Mouse (Mus musculus) adrenal gland, adult 2 months (tissue): ENCODE measurements around the gene Krtap7-1. TPM values are rescaled to one million over a fixed set of nuclear protein-coding genes. Genes with fewer than 3 reads are reported as not detected.

Source experiments
- DNase-seq: peaks from one replicate; pipeline ENCODE4 v3.0.0; 2021
- long read RNA-seq: library from polyadenylated mRNA; stranded (forward); transcript quantifications from one replicate; pipeline ENCODE4 v2.0.0, GENCODE M21; 2021
- polyA plus RNA-seq: library from polyadenylated mRNA; depleted of rRNA; stranded (reverse); fragments of >200 nt; gene quantifications from 2 replicates; pipeline ENCODE4 v1.2.3, GENCODE M21; 2012; rRNA removed
- total RNA-seq, 2 experiments: library from RNA; stranded (reverse); gene quantifications; 2 replicates each; pipeline ENCODE4 v1.2.3; 2021

The Krtap7-1 gene
- not detected for total RNA-seq
- polyA plus RNA-seq, result not detected in 2 replicates
- long read RNA-seq, result 0 reads

DNA sequence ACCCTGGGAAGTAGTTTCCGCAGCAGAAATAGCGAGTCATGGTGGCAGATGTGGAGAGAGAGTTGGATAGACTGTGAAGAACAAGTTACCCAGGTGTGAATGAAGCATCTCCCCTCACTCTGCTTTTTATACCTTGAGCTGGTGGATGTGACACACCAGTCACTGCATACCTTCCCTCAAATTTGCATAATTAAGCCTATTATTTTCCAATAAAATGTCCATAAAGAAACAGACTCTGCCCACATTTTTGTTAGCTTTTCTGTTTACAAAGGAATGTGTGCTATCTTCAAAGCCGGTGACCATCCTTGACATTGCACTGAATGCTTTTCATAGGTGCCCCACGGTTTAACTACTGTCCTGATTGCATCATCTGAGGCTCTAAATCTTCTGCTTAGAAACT is at the start of gene Krtap7-1:
TSS of gene Krtap7-1 (minus strand) at position 101 of the 400 bp plus-strand sequence.
- DNase-seq, result no peak

DNA sequence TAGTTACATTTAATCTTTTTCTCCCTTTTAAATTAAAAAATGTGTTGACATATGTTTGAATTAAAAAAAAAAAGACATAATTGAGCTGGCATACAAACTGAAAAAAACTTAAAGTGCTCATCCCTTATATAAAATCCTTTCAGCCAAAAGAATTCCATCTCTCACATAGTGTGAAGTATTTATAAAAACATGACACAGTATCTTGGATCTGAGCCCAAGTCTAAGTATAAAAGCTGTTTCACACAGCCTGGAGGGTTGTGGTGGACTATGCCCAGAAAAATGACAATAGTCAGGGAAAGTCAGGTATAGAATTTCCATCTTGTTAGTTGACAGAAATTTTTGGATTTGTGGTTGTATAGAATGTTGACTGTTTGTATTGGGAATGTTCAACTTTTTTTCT is 42.2 kb upstream of the Krtap7-1 start:
- no peak for DNase-seq

DNA sequence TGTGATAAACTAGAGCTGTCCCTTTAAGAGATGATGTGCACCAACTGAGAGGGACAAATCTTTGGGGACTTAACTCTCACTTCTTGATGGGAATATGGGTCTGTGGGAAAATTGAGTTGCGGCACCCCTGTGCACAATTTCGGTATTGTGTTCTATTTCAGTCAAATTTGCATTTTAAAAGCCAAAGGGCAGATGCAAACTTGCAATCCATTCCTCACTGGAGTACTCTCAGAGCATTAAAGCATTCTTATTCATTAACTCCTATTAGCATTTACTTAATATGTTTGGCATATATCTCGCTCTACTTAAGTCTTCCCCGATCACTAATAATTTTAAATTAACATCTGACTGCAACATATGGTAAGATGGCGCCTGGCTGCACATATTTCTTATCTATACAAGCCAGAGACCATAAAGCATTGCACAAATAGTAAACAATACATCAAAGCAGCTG is 29.9 kb upstream of the Krtap7-1 start:
- DNase-seq, result no peak

DNA sequence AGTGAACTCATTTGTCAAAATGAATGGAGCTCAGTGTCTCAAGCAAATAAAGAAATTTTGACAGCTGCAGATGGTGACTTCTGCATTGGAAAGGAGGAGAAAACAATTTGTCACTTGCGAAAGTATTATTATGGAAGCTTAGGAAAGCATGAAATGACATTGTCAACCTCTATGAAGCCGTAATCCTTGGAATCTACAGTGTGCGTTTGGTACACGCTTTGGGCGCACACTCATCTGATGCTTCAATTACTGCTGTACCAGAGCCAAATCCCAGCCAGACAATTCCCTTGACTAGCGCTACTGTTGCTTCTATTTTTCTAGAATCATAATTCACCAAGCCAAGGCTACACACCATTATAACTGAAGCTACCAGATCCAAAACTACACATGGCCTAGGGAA is 29.2 kb upstream of the Krtap7-1 start:
- DNase-seq, result no peak

DNA sequence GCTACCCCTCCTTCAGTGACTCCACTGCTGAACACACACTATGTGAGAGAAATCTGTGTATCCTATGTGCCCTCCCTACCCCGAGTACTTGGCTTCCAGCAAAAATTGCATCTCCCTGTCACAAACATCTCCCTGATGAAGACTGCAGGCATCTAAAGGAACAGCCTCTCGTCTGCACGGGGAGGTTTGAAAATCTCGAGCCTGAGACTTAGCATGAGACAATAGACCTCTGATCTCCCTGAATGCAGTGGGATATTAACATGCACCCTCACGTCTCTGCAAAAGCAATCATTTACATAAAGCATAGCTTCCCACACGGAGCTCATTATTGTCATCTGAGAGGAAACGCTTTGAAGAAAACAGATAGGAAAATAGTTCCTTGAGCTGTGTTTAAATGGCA is 22.4 kb upstream of the Krtap7-1 start:
- no peak for DNase-seq

DNA sequence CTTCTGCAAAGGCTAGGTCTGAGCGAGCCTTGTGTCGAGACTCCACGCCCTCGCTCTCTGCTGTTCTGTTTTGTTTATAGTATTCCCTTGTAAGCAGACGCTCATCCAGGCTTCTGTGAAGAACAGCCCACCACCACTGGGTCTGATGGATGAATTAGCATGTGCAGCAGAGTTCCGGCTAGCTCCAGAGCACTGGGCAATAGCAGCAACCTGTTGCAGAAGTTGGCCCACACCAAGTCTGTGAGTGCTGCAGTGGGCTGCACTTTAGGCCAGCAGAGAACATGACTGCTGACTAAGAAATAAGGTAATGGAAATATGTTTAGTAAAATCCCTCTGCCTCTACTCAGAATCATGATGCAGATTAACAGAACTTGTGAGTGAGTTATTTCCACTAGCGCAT is 21.7 kb upstream of the Krtap7-1 start:
- no peak for DNase-seq

DNA sequence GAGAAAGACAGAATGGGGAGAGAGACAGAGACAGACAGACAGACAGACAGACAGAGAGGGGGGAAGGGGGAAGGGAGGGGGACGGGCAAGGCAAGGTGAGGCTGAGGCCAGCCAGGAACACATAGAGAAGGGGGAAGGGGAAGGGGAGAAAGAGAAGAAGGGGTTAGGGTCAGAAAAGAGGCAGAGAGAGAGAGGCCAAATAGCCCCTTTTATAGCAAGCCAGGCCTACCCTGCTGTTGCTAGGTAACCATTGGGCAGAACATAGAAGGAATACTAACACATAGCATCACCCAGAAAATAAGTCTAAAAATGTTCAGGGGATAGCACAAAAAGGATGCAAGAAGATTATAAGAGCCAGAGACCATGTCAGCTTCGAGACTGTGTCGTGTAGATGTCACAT is 20.3 kb upstream of the Krtap7-1 start:
- DNase-seq, result no peak

DNA sequence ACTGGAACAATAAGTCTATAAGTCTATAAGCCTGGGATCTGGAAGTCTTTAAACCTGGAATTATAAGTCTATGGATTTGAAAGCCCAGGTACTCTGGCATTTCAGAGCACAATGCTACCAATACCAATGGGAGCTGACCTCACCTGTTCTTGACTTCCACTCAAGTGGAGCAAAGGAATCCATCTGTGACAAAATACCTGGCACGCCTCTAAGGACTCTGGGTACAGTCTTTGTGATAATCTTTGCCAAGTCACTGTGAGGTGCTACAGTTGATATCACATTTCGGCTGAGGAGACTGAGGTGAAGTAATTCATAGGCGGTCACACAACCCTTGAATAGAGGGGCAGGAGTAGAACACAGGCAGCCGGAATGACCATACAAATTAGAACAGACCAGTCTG is 12.9 kb upstream of the Krtap7-1 start:
- DNase-seq, result no peak

DNA sequence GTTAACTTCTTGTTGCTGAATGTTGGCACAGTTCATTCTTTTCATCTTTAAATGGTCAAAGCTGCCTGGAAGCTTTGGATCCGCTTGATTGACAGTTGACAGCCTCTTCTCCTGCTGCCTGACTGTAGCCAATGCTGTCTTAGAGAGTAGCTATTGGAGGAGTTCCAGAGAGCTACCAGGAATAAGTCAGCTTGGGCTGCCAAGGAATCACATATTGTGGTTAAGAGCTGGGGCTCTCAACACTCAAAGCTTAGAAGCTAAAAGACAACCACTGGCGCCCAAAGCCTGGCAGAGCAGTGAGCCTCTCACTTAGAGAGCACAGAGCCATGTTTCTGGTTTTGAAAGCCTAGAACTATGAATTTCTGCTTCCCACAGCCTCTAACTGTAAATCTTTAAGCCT is 12.4 kb upstream of the Krtap7-1 start:
- DNase-seq, result no peak

DNA sequence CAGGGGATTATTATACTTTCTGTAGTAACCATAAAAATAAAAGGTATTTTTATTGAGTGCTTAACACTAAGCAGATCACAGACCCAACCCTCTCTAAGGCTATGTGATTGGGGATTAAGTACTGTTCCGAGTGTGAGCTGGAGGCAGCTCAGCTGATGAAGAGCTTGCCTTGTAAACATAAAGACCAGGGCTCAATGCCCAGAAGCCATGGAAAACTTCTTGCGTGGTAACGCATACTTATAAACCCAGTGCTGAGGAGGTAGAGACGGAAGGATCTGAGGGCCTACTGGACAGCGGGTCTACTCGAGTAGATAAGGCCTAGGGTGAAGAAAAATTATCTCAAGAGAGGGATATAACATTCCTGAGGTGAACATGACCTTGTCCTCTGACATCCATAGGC is 12.0 kb upstream of the Krtap7-1 start:
- no peak for DNase-seq

DNA sequence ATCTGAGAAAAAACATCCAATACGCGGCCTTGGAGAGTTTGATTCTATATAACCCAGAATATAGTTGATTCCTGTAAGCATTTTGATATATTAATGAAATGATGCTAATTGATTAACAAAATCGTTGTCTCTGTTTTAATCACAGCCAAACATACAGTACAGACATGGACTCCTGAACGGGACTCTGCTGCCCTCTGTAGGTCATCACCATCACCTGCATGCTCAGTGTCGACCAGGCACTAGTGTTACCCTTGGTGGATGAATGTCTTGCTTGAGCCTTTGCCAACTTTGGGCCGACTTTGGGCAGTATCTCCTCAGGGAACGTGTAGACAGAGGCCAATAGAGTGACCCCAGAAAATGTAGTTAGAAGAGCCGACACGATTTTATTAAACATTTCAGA is 9.5 kb upstream of the Krtap7-1 start:
- DNase-seq, result peak; percentile 66

DNA sequence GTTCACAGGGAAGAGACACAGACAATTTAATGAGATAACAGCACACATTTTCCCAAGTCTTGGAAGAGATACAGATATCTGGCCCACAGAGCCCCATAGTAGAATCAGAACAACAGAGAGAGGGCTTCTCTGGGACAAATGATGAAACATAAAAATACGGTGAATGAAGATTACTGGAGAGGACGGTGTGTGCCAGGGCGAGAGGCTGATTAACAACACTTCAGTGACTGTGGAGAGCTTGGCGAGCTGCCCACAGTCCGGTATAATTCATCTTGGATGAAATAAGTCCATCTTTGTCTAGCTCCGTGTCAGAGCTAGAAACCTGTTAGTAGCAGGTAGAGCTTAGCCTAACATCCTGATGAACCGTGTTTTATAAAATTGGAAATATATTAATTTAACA is 5.3 kb upstream of the Krtap7-1 start:
- no peak for DNase-seq

DNA sequence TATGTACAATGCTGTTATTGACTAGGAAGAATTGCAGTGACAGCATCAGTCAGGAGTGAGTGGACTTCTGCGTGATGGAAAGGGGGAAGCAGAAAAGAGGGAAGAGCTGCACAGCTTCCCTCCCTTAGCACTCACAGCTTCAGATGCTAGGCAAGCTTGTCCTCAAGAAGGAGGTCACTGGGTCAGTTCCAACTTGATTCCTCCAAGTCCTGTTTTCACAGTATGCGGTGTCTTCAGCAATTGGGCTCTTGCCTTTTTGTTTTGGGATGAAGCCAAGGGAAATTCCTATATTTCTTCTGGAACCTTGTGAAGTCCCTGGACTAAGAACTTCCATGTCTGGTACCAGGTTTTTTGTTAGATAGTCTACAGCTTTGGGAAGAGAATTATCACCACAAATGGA is 4.6 kb downstream of the Krtap7-1 start:
- no peak for DNase-seq

DNA sequence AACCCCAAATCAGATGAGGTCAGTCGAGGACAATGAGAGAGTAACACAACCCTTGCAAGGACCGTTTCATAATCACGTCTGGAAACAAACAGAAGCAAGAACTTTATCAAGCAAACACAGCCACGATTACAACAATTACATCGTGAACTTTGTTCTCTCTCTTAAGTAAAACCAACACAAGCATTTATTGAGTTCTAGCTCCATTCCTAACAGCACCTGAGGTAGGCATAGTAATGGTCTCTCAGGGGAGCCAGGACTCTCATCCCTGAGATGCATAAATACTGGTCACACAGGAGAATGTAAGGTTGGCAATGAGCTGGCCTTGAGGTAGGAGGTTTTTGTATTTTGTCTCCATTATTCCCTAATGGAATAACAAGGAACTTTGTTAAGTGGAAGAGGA is 6.3 kb downstream of the Krtap7-1 start:
- DNase-seq, result no peak

DNA sequence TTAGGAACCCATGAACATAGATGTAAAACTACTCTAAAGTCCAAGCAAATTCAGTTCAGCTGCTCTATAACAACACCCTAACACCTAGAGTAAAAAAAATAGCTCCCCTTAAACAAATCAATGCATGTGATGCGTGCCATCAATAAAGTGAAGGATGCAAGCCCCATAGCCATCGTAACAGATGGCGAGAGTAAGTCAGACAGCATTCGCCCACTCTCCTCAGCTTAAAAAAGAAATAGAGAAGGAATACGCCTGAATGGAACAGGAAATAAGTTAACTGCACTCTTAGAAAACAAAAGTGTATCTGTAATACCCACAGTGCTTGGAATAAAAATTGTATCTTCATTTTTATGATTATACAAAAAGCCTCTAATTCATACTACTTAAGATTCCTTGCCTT is 11.1 kb downstream of the Krtap7-1 start:
- DNase-seq, result no peak

DNA sequence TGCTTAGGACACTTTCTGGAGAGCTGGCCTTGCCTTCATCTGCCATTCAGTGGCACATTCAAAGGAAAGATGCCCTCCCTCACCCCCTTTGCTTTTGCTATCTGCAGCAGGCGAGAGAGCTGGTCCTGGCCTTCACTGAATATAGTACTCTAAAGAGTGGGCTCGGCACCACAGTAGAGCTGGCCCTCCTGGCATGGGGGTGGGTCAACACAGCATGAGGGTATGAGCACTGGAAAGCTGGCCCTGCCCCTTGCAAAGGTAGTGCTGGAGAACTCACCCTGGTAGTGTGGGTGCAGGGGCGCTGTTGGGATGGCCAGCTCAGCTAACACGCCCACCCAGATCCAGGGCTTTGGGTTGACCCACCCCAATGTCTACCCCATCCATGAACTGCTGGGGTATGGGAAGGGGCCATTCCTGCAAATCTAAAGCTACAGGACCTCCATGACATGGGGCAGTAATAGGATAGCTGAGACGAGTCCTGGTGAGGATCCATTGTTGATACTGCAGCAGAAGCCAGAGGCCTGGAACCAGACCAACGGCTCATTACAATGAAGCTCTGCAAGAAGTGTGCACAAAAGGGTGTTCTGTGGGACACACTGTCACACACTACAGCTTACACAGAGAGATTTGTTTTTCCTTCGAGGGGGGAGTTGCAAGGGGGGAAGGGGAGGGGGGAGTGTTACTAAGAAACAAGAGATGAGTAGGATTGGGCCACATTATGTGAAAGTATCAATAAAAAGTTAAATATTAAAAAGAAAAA is 12.5 kb downstream of the Krtap7-1 start:
- DNase-seq, result no peak

DNA sequence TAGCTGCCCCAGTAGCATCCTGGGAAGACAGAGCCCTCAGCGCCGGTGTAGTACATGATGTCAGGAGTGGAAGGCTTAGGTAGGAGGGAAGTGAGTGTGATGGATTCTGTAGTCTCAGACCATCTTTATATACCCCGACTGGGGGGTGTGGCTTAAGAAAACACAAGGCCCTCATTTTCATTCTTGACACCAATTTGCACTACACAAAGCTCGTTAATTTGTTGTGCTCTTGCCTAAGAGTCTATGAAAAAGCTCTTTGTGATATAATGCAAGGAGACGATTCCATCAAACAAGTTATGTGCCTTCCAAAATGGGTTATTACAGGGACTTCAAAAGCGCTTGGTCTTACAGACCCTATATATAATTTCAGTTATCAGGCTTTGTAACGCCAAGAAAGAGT is 20.3 kb downstream of the Krtap7-1 start, which contains the start of gene Krtap8-1:
TSS of gene Krtap8-1 (minus strand) at position 101 of the 400 bp plus-strand sequence.
- DNase-seq, result no peak

DNA sequence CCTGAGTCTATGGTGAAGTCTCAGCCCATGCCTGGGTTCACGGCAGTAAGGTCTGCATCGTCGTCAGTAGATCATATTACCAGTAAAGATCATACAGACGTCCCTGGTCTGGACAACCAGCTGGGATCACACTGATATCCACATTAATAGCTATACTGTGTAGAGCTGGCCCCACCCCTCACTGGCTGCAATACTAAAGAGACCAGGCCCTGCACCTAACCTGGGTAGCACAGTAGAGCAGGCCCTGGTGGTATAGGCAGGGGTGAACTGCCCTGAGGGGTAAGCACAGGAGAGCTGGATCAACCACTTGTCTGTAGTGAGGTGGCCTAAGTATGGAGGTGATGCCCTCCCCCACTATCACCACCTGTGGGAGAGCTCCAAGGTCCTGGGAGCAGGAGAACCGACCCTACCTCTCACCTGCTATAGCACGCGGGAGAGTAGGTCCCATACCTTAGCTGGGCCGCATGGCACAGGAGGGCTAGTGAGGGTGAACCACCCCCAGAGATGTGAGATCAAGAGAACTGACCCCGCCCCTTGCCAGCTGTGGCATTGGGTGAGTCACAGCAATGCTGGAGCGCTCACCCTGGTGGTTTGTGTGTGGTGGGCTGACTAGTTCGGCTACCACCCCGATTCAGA is 30.3 kb downstream of the Krtap7-1 start:
- no peak for DNase-seq

DNA sequence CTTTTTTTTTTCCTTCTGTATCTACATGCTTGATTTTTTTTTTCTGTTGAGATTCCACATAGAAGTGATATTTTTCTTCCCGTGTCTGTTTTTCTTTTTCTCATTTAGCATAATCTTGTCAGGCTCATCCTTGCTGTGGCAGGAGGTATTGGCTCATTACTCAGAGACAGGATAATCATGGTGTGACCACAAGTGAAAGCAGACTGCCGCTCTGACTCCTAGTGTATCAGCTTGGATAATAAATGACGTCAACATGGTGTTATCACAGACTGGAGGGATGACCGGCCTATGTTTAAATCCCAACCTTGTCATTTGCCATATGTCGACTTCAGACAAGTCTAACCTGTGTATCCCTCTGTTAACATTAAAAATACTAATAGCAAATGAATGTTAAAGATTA is 46.9 kb downstream of the Krtap7-1 start:
- no peak for DNase-seq
